Mouse (Mus musculus) gastrocnemius, adult 2 months (tissue): ENCODE data around the gene Cpd. TPM values are rescaled to one million over a fixed set of nuclear protein-coding genes. Genes with fewer than 3 reads are reported as not detected.

Source experiments
- DNase-seq: peaks from one replicate; pipeline ENCODE4 v3.0.0; 2022
- H3K27ac ChIP-seq: fragments of 200-600 bp; 2 replicates; pipeline ENCODE4 v1.8.1; 2022; ENCODE audit warnings: mild to moderate bottlenecking
- H3K4me3 ChIP-seq: fragments of 200-600 bp; 2 replicates; pipeline ENCODE4 v1.8.1; 2022; ENCODE audit warnings: mild to moderate bottlenecking, moderate library complexity
- CTCF ChIP-seq: fragments of 200-600 bp; IDR thresholded peaks from 2 replicates; pipeline ENCODE4 v1.8.1; 2022; ENCODE audit warnings: antibody characterized with exemption, mild to moderate bottlenecking, moderate library complexity
- intact Hi-C: fragments of 180-260 bp; cut with DNase I; formaldehyde crosslinking; loops from one replicate; pipeline ENCODE4 v1.15.1; 2025
- total RNA-seq, 2 experiments: library from RNA; stranded (reverse); gene quantifications; 2 replicates each; pipeline ENCODE4 v1.2.3; 2021

Gene Cpd
- total RNA-seq, 2 experiments from 2014 or later, result 25.7 to 30.5 TPM

- no peak for TF ChIP-seq CTCF
- Histone ChIP-seq H3K27ac (peak overlapping the region; percentile 95), H3K4me3 (peak overlapping the region; percentile 92)
- intact Hi-C loops, result loop anchor here (5.0 kb wide), 1 partner anchor 33 kb away; no protein-coding TSS in a partner anchor
- peak; percentile 20 for DNase-seq
Observed at GRCm38 (mm10) chr11:76845275-76845980, 1.4 kb downstream of the Cpd start.

GRCm38 (mm10) chr11:76838573-76838972, 8.2 kb downstream of the Cpd start:
- TF ChIP-seq CTCF, result no peak
- intact Hi-C loops, result no loop called here
- H3K4me3 ChIP-seq, result no peak overlapping the region
- H3K27ac ChIP-seq, result no peak overlapping the region
- no peak for DNase-seq

GRCm38 (mm10) chr11:76836317-76836716, 10.5 kb downstream of the Cpd start:
- intact Hi-C loops, result no loop called here

GRCm38 (mm10) chr11:76835868-76836267, 10.9 kb downstream of the Cpd start:
- peak overlapping the region; percentile 29; the same call in 1 of the 2 replicates for H3K27ac ChIP-seq
- no peak overlapping the region for H3K4me3 ChIP-seq
- no peak for TF ChIP-seq CTCF
- intact Hi-C loops, result no loop called here
- no peak for DNase-seq

More at GRCm38 (mm10) chr11:76836317-76836716, 10.5 kb downstream of the Cpd start:
- no peak overlapping the region for H3K4me3 ChIP-seq
- H3K27ac ChIP-seq, result peak overlapping the region; percentile 29; the same call in 1 of the 2 replicates
- TF ChIP-seq CTCF, result no peak
- DNase-seq, result no peak

GRCm38 (mm10) chr11:76834665-76835064, 12.2 kb downstream of the Cpd start:
- no peak for DNase-seq
- intact Hi-C loops, result no loop called here
- no peak for TF ChIP-seq CTCF
- H3K4me3 ChIP-seq, result no peak overlapping the region
- H3K27ac ChIP-seq, result no peak overlapping the region

- H3K27ac ChIP-seq, result peak overlapping the region; percentile 72
- intact Hi-C loops, result no loop called here
- no peak for DNase-seq
- TF ChIP-seq CTCF, result no peak
- no peak overlapping the region for H3K4me3 ChIP-seq
Observed at GRCm38 (mm10) chr11:76824885-76825265, 21.9 kb downstream of the Cpd start.

GRCm38 (mm10) chr11:76824238-76824884, 22.5 kb downstream of the Cpd start:
- no peak overlapping the region for H3K4me3 ChIP-seq
- TF ChIP-seq CTCF, result no peak

GRCm38 (mm10) chr11:76823641-76824040, 23.2 kb downstream of the Cpd start:
- TF ChIP-seq CTCF, result no peak
- DNase-seq, result no peak
- Histone ChIP-seq H3K27ac (no peak overlapping the region), H3K4me3 (no peak overlapping the region)
- intact Hi-C loops, result no loop called here

More at GRCm38 (mm10) chr11:76824238-76824884, 22.5 kb downstream of the Cpd start:
- intact Hi-C loops, result no loop called here
- H3K27ac ChIP-seq, result peak overlapping the region; percentile 72; the same call in 1 of the 2 replicates
- DNase-seq, result no peak

- TF ChIP-seq CTCF, result no peak
- Histone ChIP-seq H3K4me3 (no peak overlapping the region), H3K27ac (no peak overlapping the region)
- DNase-seq, result no peak
- intact Hi-C loops, result no loop called here
Observed at GRCm38 (mm10) chr11:76821353-76821752, 25.5 kb downstream of the Cpd start.

- intact Hi-C loops, result no loop called here
- TF ChIP-seq CTCF, result no peak; the same call in 1 of the 2 replicates
- no peak overlapping the region for H3K27ac ChIP-seq
- no peak for DNase-seq
- H3K4me3 ChIP-seq, result no peak overlapping the region
Observed at GRCm38 (mm10) chr11:76817664-76818063, 29.2 kb downstream of the Cpd start.

GRCm38 (mm10) chr11:76810706-76811495, 35.9 kb downstream of the Cpd start:
- peak overlapping the region; percentile 84 for H3K27ac ChIP-seq
- peak; percentile 60 for TF ChIP-seq CTCF
- peak; percentile 50 for DNase-seq
- H3K4me3 ChIP-seq, result no peak overlapping the region
- intact Hi-C loops, result loop anchor here (5.0 kb wide), 1 partner anchor 36 kb away; the partner anchor contains the start of gene Cpd

GRCm38 (mm10) chr11:76809450-76809849, 37.4 kb downstream of the Cpd start:
- H3K27ac ChIP-seq, result peak overlapping the region; percentile 84
- DNase-seq, result peak; percentile 35
- H3K4me3 ChIP-seq, result peak overlapping the region; percentile 15; the same call in 1 of the 2 replicates
- intact Hi-C loops, result no loop called here
- TF ChIP-seq CTCF, result no peak
